Mouse (Mus musculus): ENCODE measurements around the gene Wnt11. TPM values are rescaled to one million over a fixed set of nuclear protein-coding genes. Genes with fewer than 3 reads are reported as not detected.

The Wnt11 gene
- 6.3 TPM for polyA plus RNA-seq (2012; fragmentation: generic; extraction: Trizol)

DNA sequence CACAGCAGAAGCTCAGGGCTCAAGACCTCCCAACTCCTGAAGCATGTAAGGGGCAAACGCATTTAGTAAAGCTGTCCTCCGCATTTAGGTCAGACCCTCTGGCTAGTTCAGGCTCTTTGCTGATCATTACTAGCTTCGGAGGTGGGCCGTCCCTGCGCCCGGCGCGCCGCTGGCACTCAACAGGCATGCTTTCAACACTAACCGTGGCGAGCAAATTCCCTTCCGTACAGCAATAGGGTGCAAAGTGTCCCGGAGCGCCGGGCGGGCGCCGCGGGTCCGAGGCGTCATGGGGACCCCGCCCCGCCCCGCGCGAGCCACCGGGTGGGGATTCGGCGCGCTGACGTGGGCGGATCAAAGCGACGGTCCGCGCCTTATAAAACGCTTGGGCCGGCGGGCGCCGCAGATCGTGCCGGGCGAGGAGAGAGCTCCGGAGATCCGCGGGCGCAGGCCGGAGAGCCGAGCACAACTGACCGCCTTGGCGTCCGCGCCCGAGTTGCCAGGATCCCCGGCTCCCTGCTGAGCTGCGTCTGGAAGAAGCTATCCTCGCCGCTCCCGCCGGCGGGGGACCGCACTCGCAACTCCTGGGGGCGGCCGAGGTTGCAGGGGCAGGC lies at the start of gene Wnt11:
Gene Wnt11 (plus strand): TSS at position 402 of the 611 bp plus-strand sequence.
- Histone ChIP-seq H3K4me3 (peak within 1 kb of the TSS; percentile 24), H3ac (ENCODE audit: control insufficient read depth, insufficient read length) (peak within 1 kb of the TSS; percentile 1), H3K4me2 (ENCODE audit: low read depth) (peak within 1 kb of the TSS; percentile 97), H3K36me3 (ENCODE audit: control insufficient read depth, insufficient read depth) (no peaks in the 10 kb centered on the region), H3K27me3 (ENCODE audit: control insufficient read depth, insufficient read depth, insufficient read length) (peaks cover 52% of the 10 kb centered on the region), H3K79me2 (ENCODE audit: control insufficient read depth, insufficient read depth) (no peaks in the 10 kb centered on the region)
- no peak for TF ChIP-seq E2F4 (IDR thresholded peaks at IDR 0.05; ENCODE audit: insufficient read depth)
- no peak for TF ChIP-seq MYOD1 (IDR thresholded peaks at IDR 0.05; ENCODE audit: control insufficient read depth in 1 of 3, insufficient read length in 2 of 3, low read depth in 2 of 3)
- TF ChIP-seq POLR2A (IDR thresholded peaks at IDR 0.05; ENCODE audit: insufficient read length, low read depth) = peak; percentile 49

DNA sequence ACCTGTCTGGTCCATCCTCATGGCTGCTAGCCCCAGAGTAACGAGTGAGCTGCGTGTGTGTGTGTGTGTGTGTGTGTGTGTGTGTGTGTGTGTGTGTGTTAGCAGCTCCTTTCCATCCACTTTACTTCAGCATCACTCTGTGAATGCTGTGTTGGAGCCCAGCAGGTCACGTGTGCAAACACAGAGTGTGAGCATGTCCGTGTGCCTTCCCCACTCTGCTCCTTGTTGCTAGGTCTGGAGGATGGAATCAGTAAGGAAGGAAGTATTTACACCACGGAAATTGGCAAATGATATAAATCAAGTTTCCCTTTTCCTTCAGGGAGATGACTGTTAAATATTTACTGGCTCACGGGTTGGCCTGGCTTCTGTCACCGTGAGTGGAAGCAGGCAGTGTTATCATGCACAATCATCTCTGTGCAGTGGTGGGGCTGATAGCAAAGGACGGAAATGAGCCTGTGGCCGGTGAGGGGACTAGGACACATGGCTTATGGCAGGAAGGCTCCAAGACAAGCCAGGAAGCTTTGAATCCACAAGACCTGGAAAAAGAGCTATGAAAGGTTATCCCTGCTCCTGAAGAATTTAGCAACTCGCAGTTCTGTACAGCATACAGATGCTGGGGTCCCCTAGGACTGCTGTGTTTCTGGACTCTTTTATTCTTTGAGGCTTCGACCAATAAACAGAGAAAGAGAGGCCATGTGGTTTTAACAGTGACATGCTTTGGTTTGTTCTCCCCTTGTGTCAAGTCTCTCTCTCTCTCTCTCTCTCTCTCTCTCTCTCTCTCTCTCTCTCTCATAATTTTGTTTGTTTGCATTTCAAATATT lies 47.9 kb upstream of the Wnt11 start:
- Histone ChIP-seq H3K36me3 (ENCODE audit: control insufficient read depth, insufficient read depth) (no peaks in the 10 kb centered on the region), H3K4me3 (no peak overlapping the region), H3ac (ENCODE audit: control insufficient read depth, insufficient read length) (no peak overlapping the region), H3K27me3 (ENCODE audit: control insufficient read depth, insufficient read depth, insufficient read length) (no peaks in the 10 kb centered on the region), H3K4me2 (ENCODE audit: low read depth) (no peak overlapping the region), H3K79me2 (ENCODE audit: control insufficient read depth, insufficient read depth) (no peaks in the 10 kb centered on the region)
- TF ChIP-seq POLR2A (IDR thresholded peaks at IDR 0.05; ENCODE audit: insufficient read length, low read depth) = no peak
- TF ChIP-seq MYOD1 (IDR thresholded peaks at IDR 0.05; ENCODE audit: control insufficient read depth in 1 of 3, insufficient read length in 2 of 3, low read depth in 2 of 3) = no peak
- no peak for TF ChIP-seq E2F4 (IDR thresholded peaks at IDR 0.05; ENCODE audit: insufficient read depth)
- no peak for TF ChIP-seq TCF12 (IDR thresholded peaks at IDR 0.05; ENCODE audit: insufficient read depth, poor library complexity, severe bottlenecking)
- TF ChIP-seq SRF (IDR thresholded peaks at IDR 0.05; ENCODE audit: control insufficient read depth, insufficient read length, low read depth) = no peak
- no peak for TF ChIP-seq USF1 (IDR thresholded peaks at IDR 0.05; ENCODE audit: low read depth)
- no peak for TF ChIP-seq MYOG (IDR thresholded peaks at IDR 0.05; ENCODE audit: control insufficient read depth in 1 of 3, insufficient read depth in 1 of 3, insufficient read length in 2 of 3, low read depth in 2 of 3)
- no peak for TF ChIP-seq TCF3 (IDR thresholded peaks at IDR 0.05; ENCODE audit: insufficient read length, low read depth)
- TF ChIP-seq POLR2AphosphoS2 (IDR thresholded peaks at IDR 0.05; ENCODE audit: insufficient read length, low read depth) = no peak

DNA sequence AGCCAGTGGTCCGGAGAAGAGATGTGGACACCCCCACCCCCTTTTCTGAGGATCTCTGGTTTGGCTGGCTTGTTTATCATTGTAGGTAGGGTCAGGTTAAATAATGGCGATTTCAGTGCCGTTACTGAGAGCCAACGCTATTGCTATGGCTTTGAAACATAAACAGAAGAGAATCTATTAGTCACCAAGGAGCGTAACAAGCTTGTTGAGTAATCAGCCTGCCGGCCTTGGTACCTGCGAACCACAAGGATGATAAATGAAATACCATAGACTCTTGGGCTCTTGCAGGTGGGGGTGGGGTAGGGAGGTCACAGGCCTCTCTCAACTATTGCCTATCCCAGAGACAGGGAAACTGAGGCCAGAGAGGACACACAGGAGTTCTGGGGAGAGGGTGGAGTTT lies 46.2 kb upstream of the Wnt11 start:
- Histone ChIP-seq H3K79me2 (ENCODE audit: control insufficient read depth, insufficient read depth) (no peaks in the 10 kb centered on the region), H3K36me3 (ENCODE audit: control insufficient read depth, insufficient read depth) (no peaks in the 10 kb centered on the region), H3K4me2 (ENCODE audit: low read depth) (no peak overlapping the region), H3K4me3 (no peak overlapping the region), H3ac (ENCODE audit: control insufficient read depth, insufficient read length) (no peak overlapping the region), H3K27me3 (ENCODE audit: control insufficient read depth, insufficient read depth, insufficient read length) (no peaks in the 10 kb centered on the region)
- TF ChIP-seq POLR2AphosphoS2 (IDR thresholded peaks at IDR 0.05; ENCODE audit: insufficient read length, low read depth) = no peak
- TF ChIP-seq USF1 (IDR thresholded peaks at IDR 0.05; ENCODE audit: low read depth) = no peak
- no peak for TF ChIP-seq MYOD1 (IDR thresholded peaks at IDR 0.05; ENCODE audit: control insufficient read depth in 1 of 3, insufficient read length in 2 of 3, low read depth in 2 of 3)
- TF ChIP-seq MAX (IDR thresholded peaks at IDR 0.05; ENCODE audit: low read depth) = no peak
- no peak for TF ChIP-seq SRF (IDR thresholded peaks at IDR 0.05; ENCODE audit: control insufficient read depth, insufficient read length, low read depth)
- no peak for TF ChIP-seq REST (IDR thresholded peaks at IDR 0.05; ENCODE audit: insufficient read depth, insufficient read length)
- no peak for TF ChIP-seq TCF3 (IDR thresholded peaks at IDR 0.05; ENCODE audit: insufficient read length, low read depth)
- no peak for TF ChIP-seq POLR2A (IDR thresholded peaks at IDR 0.05; ENCODE audit: insufficient read length, low read depth)
- TF ChIP-seq E2F4 (IDR thresholded peaks at IDR 0.05; ENCODE audit: insufficient read depth) = no peak
- TF ChIP-seq TCF12 (IDR thresholded peaks at IDR 0.05; ENCODE audit: insufficient read depth, poor library complexity, severe bottlenecking) = no peak
- no peak for TF ChIP-seq MYOG (IDR thresholded peaks at IDR 0.05; ENCODE audit: control insufficient read depth in 1 of 3, insufficient read depth in 1 of 3, insufficient read length in 2 of 3, low read depth in 2 of 3)
- TF ChIP-seq CEBPB (IDR thresholded peaks at IDR 0.05; ENCODE audit: insufficient read depth, poor library complexity, severe bottlenecking) = no peak

DNA sequence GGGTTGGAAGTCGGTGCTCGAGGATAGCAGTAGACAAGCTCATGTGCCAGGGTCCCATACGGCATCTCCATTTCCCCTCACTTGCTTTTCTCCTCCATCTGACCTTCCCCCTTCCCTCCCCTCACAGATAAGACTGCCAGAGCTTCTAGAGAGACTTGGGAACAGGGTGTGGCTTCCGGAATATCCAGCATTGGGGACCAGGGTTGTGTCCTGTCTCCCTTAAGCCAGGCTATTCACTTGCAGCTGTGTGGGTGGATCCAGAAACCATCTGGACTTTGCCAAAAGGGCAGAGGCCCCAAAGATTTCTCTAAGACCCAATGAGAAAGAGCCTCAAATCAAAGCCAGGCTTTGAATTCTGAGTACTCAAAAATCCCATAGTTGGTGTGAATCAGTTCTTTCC lies 45.8 kb upstream of the Wnt11 start:
- H3K36me3 ChIP-seq (ENCODE audit: control insufficient read depth, insufficient read depth) = no peaks in the 10 kb centered on the region
- no peak overlapping the region for H3K4me3 ChIP-seq
- TF ChIP-seq MYOG (IDR thresholded peaks at IDR 0.05; ENCODE audit: control insufficient read depth in 1 of 3, insufficient read depth in 1 of 3, insufficient read length in 2 of 3, low read depth in 2 of 3) (no peak), POLR2A (IDR thresholded peaks at IDR 0.05; ENCODE audit: insufficient read length, low read depth) (no peak), SRF (IDR thresholded peaks at IDR 0.05; ENCODE audit: control insufficient read depth, insufficient read length, low read depth) (no peak), USF1 (IDR thresholded peaks at IDR 0.05; ENCODE audit: low read depth) (no peak), TCF12 (IDR thresholded peaks at IDR 0.05; ENCODE audit: insufficient read depth, poor library complexity, severe bottlenecking) (no peak), REST (IDR thresholded peaks at IDR 0.05; ENCODE audit: insufficient read depth, insufficient read length) (no peak), POLR2AphosphoS2 (IDR thresholded peaks at IDR 0.05; ENCODE audit: insufficient read length, low read depth) (no peak)

DNA sequence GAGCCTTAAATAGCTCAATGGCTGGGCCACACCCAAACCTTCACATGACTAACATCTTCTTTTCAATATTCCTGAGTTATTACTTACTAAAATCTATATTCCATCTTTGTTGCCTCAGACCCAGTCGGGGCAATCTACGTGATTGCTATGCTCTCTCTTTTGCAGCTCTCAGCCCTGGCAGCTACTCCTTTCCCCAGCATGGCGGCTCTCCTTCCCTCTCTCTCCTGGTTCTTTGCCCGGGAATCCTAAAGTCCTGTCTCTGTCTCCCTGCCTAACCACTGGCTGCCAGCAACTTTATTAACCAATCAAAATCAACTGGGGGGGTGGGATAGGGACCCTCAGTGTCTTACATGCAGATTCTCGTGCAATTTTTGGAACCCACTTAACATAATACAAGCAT lies 43.0 kb upstream of the Wnt11 start:
- Histone ChIP-seq H3K36me3 (ENCODE audit: control insufficient read depth, insufficient read depth) (no peaks in the 10 kb centered on the region), H3K4me3 (no peak overlapping the region), H3K79me2 (ENCODE audit: control insufficient read depth, insufficient read depth) (no peaks in the 10 kb centered on the region), H3ac (ENCODE audit: control insufficient read depth, insufficient read length) (no peak overlapping the region), H3K4me2 (ENCODE audit: low read depth) (no peak overlapping the region), H3K27me3 (ENCODE audit: control insufficient read depth, insufficient read depth, insufficient read length) (no peaks in the 10 kb centered on the region)
- TF ChIP-seq TCF3 (IDR thresholded peaks at IDR 0.05; ENCODE audit: insufficient read length, low read depth) (no peak), MAX (IDR thresholded peaks at IDR 0.05; ENCODE audit: low read depth) (no peak), TCF12 (IDR thresholded peaks at IDR 0.05; ENCODE audit: insufficient read depth, poor library complexity, severe bottlenecking) (no peak), MYOG (IDR thresholded peaks at IDR 0.05; ENCODE audit: control insufficient read depth in 1 of 3, insufficient read depth in 1 of 3, insufficient read length in 2 of 3, low read depth in 2 of 3) (no peak)

More for the DNA sequence above, 45.8 kb upstream of the Wnt11 start:
- H3K79me2 ChIP-seq (ENCODE audit: control insufficient read depth, insufficient read depth) = no peaks in the 10 kb centered on the region
- no peak overlapping the region for H3ac ChIP-seq (ENCODE audit: control insufficient read depth, insufficient read length)
- H3K27me3 ChIP-seq (ENCODE audit: control insufficient read depth, insufficient read depth, insufficient read length) = no peaks in the 10 kb centered on the region
- no peak overlapping the region for H3K4me2 ChIP-seq (ENCODE audit: low read depth)
